Mouse (Mus musculus) bone marrow, adult 2 months (tissue): ENCODE data around the gene Odf2l.

Source experiments
- CTCF ChIP-seq: fragments of 200-500 bp; IDR thresholded peaks from 2 replicates; pipeline ENCODE4 v1.5.1; 2011; ENCODE audit warnings: low read length, control low read depth; ENCODE audit not compliant: control insufficient read depth, insufficient read depth
- POLR2A ChIP-seq: fragments of 200-500 bp; IDR thresholded peaks from 2 replicates; pipeline ENCODE4 v1.6.1; 2011; ENCODE audit warnings: low read depth, mild to moderate bottlenecking, control low read depth, low read length, borderline replicate concordance; ENCODE audit not compliant: control insufficient read depth

DNA sequence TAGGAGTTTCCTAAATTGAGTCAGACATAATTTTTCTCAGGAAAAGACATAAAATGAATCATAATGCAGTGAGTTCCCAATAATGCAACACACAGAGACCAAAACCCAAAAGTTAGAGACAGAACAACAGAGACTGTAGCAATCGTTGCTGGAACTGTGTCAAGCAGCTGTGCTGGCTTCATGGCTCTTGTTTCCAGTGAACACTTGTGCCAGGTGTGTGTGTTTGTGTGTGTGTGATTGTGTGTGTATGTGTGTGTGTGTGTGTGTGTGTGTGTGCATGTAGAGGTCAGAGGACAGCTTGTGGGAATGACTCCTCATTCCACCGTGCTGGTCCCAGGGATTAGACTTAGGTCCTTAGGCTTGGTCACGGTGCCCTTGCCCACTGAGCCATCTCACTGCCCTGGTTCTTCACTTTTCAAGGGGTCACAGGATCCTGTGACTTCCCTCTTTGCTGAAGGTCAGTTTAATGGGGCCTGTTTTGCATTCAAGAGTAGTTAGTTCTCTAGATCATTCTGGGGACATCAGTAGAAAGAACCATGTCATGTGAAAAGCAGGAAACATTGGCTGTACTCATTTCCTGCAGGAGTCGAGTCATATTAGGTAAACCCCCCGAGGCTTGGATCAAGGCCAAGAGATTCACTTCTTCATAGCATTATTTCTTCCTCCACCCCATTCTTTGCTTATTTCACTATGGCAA, 13.2 kb upstream of the Odf2l start:
- TF ChIP-seq CTCF: no peak
- no peak for TF ChIP-seq POLR2A
